Mouse (Mus musculus): Measurements from ENCODE around the gene Ear1. TPM values are rescaled to one million over a fixed set of nuclear protein-coding genes. Genes with fewer than 3 reads are reported as not detected.
"Not testable (repeated sequence)": the region's sequence is repeated elsewhere in the genome, so short reads cannot be mapped to it uniquely, and the experiment has no call there.

Ear1 gene
- polyA plus RNA-seq, 1 experiment from 2014 or later, result 0.41 TPM

DNA sequence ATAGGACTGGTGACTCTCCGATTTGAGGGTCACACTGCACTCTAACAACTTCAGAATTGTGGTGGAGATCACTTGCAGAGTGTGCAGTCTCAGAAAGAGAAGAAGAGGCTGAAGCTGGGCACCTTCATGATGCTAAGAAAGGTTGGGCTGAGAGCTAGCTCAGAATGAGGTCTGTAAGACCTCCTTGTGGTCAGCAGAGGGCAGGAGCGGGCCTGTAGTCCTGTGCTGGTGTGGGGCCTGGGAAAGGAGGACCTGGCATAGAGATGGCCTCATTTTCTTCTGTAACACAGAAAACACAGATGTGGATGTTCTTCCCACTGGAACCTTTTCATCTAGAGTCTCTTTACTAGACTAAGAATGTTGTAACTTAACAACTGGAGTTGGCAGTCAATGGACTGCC lies 2.5 kb upstream of the Ear1 start:
- not testable (repeated sequence) for H3K27ac ChIP-seq (replicated peaks); ATAC-seq (ENCODE audit: low FRiP score, low TSS enrichment)

DNA sequence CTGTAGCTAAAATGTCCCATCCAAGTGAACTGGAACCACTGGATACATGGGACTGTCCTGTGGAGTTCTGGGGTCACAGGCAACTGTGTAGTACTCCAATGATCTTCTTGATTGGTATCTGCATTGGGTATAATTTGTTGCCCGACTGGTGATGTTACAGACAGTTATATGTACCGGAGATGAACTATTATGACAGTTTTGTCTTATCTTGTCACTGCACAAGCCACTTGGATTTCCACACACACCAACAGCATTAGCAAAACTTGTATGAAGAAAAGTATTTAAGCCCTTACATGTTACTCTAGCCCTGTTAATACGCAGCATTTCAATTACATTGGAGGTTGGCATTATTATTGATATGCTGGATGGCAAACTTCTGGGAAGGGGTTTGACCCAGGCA lies 455 bp downstream of the Ear1 start:
- H3K27ac ChIP-seq (replicated peaks); H3K4me1 ChIP-seq (replicated peaks; ENCODE audit: control insufficient read depth, insufficient read depth); H3K9ac ChIP-seq (ENCODE audit: low read length); H3K4me2 ChIP-seq (replicated peaks; ENCODE audit: low read depth); DNase-seq (ENCODE audit: low spot score); H3K27me3 ChIP-seq (ENCODE audit: control insufficient read depth, insufficient read depth, low read length); H3K36me3 ChIP-seq (ENCODE audit: control insufficient read depth, insufficient read depth, low read length); H3K4me3 ChIP-seq (ENCODE audit: low read depth, low read length); H3K9me3 ChIP-seq (ENCODE audit: control insufficient read depth, low read length); ATAC-seq (ENCODE audit: low FRiP score, low TSS enrichment): not testable (repeated sequence)
- 85% methylated on average over 3 of the region's 3 CpGs for WGBS

More for the DNA sequence above, 2.5 kb upstream of the Ear1 start:
- not testable (repeated sequence) for H3K4me1 ChIP-seq (replicated peaks; ENCODE audit: control insufficient read depth, insufficient read depth); H3K36me3 ChIP-seq (ENCODE audit: control insufficient read depth, insufficient read depth, low read length); H3K4me2 ChIP-seq (replicated peaks; ENCODE audit: low read depth); H3K27me3 ChIP-seq (ENCODE audit: control insufficient read depth, insufficient read depth, low read length); H3K4me3 ChIP-seq (ENCODE audit: low read depth, low read length); DNase-seq (ENCODE audit: low spot score); H3K9me3 ChIP-seq (ENCODE audit: control insufficient read depth, low read length); H3K9ac ChIP-seq (ENCODE audit: low read length)
- 73% methylated on average over 1 of the region's 2 CpGs for WGBS

DNA sequence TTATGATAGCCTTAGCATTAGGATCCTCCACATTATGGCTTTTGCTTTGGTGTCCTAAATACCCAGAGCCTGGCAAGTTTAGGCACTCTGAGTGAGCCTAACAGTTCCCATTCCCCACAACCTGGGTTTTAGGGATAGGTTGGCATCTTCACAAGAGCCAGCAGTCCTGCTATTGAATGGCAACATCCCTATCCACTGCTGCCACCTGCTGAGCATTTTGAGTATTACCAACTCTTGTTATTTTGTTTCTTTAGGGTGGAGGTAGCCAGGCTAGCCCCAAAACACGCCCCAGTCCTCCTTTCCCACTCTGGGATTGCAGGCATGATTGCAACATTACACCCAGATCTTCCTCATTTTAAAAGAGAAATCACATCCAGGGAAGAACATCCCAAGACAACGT lies 14.8 kb downstream of the Ear1 start:
- WGBS, result 19% methylated on average over 2 of the region's 2 CpGs
- TF ChIP-seq CTCF (IDR thresholded peaks at IDR 0.05; ENCODE audit: low read depth), result peak; percentile 73
- not testable (repeated sequence) for H3K4me3 ChIP-seq (ENCODE audit: low read depth, low read length); H3K9ac ChIP-seq (ENCODE audit: low read length); H3K4me1 ChIP-seq (replicated peaks; ENCODE audit: control insufficient read depth, insufficient read depth); H3K36me3 ChIP-seq (ENCODE audit: control insufficient read depth, insufficient read depth, low read length); H3K27ac ChIP-seq (replicated peaks); H3K27me3 ChIP-seq (ENCODE audit: control insufficient read depth, insufficient read depth, low read length); H3K9me3 ChIP-seq (ENCODE audit: control insufficient read depth, low read length); H3K4me2 ChIP-seq (replicated peaks; ENCODE audit: low read depth); ATAC-seq (ENCODE audit: low FRiP score, low TSS enrichment)
- DNase-seq (ENCODE audit: low spot score), result peak; percentile 14

DNA sequence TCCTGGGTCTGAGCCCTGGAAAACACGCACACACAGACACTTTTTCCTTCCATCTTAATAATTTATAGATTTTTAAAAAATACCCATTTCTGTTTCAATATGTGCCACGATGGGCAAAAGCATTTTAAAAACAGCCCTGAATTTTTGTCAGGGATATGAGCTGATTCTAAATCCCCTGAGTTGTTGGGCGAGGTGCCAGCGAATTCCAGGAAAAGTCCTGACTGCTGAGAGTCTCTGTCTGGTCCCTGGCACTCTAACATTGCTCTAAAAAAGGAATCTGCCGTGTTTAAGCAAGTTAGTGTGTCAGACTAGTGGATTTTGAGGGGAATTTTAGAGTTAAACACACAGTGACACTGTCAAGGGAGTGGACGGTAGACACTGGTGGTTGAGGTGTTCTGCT lies 15.9 kb downstream of the Ear1 start:
- not testable (repeated sequence) for H3K4me2 ChIP-seq (replicated peaks; ENCODE audit: low read depth); H3K4me3 ChIP-seq (ENCODE audit: low read depth, low read length); H3K9ac ChIP-seq (ENCODE audit: low read length); H3K4me1 ChIP-seq (replicated peaks; ENCODE audit: control insufficient read depth, insufficient read depth); DNase-seq (ENCODE audit: low spot score); H3K27me3 ChIP-seq (ENCODE audit: control insufficient read depth, insufficient read depth, low read length); H3K9me3 ChIP-seq (ENCODE audit: control insufficient read depth, low read length); ATAC-seq (ENCODE audit: low FRiP score, low TSS enrichment); H3K27ac ChIP-seq (replicated peaks); H3K36me3 ChIP-seq (ENCODE audit: control insufficient read depth, insufficient read depth, low read length)
- 35% methylated on average over 4 of the region's 6 CpGs for WGBS

DNA sequence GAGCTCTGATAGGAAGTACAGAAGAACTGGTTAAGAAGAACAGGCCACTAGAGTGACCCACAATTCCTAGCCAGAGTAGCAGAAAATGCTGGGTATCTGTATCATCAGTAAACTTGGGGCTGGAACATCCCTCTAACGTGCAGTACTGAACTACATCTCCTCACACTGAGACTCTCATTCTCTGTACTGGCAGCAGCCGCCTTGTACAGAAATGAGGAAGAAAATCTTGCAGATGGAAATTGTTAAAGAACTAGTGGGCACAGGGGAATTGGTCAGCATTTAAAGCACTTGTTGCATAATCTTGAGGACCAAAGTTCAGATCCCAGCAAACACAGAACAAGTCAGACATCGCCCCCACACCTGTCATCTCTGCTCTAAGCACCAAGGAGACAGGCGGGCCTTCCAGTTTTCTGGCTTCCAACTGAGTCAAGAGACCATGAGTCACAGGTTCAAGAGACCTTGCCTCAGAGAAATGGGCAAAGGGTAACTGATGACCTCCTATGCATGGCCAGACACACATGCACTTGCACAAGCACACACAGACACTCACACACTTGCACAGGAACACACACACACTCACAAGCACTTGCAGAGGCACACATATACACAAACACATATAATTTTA lies 31.3 kb downstream of the Ear1 start:
- not testable (repeated sequence) for H3K36me3 ChIP-seq (ENCODE audit: control insufficient read depth, insufficient read depth, low read length)
- 68% methylated on average over 4 of the region's 4 CpGs for WGBS

DNA sequence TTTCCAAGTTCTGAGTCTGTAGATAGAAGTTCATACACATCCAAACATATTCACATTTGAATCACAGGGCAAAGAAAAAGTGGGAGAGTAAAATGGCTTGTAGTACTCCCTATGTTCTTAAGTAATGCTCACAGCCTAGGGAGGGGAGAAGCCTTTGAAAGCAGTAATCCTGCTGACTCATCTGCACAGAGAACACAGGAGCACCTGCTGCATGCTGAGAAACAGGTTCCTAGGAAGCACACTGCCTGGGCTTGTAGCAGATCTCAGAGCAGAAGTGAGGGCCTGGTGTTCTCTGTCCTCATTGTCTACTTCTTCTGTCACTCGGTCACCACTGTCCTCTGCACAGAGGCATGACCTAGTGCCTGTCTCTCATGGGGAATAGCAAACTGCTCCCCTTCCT lies 34.3 kb downstream of the Ear1 start:
- H3K4me3 ChIP-seq (ENCODE audit: low read depth, low read length); DNase-seq (ENCODE audit: low spot score); H3K27me3 ChIP-seq (ENCODE audit: control insufficient read depth, insufficient read depth, low read length); H3K9me3 ChIP-seq (ENCODE audit: control insufficient read depth, low read length); H3K27ac ChIP-seq (replicated peaks); H3K4me2 ChIP-seq (replicated peaks; ENCODE audit: low read depth); H3K9ac ChIP-seq (ENCODE audit: low read length); H3K4me1 ChIP-seq (replicated peaks; ENCODE audit: control insufficient read depth, insufficient read depth); H3K36me3 ChIP-seq (ENCODE audit: control insufficient read depth, insufficient read depth, low read length): not testable (repeated sequence)
- no CpG with 5 or more reads among the region's 1 CpGs for WGBS
- peak; percentile 69; the same call in 1 of the 2 replicates for ATAC-seq (ENCODE audit: low FRiP score, low TSS enrichment)

More for the DNA sequence above, 31.3 kb downstream of the Ear1 start:
- not testable (repeated sequence) for DNase-seq (ENCODE audit: low spot score); ATAC-seq (ENCODE audit: low FRiP score, low TSS enrichment); H3K4me1 ChIP-seq (replicated peaks; ENCODE audit: control insufficient read depth, insufficient read depth); H3K9ac ChIP-seq (ENCODE audit: low read length); H3K4me2 ChIP-seq (replicated peaks; ENCODE audit: low read depth); H3K27me3 ChIP-seq (ENCODE audit: control insufficient read depth, insufficient read depth, low read length); H3K4me3 ChIP-seq (ENCODE audit: low read depth, low read length); H3K27ac ChIP-seq (replicated peaks); H3K9me3 ChIP-seq (ENCODE audit: control insufficient read depth, low read length)

DNA sequence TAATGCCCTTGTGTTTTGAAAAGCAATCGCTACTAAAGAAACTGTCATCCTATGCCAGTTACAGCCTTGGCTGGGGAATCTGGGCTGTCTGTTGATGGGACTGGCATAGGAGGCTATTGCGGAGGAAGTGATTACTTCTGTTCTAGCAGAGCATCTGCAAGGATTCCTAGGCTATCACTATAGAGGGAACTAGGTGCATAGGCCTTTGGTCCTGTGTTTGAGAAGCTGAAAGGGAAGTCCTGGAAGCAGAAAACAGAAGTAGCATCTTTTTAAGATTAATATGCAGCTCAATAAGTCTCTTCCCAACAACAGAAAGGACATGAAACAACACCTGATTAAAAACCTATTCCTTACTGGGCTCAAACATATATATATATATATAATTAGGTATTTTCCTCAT lies 40.0 kb downstream of the Ear1 start:
- H3K4me2 ChIP-seq (replicated peaks; ENCODE audit: low read depth); H3K4me3 ChIP-seq (ENCODE audit: low read depth, low read length); H3K27me3 ChIP-seq (ENCODE audit: control insufficient read depth, insufficient read depth, low read length); H3K27ac ChIP-seq (replicated peaks); ATAC-seq (ENCODE audit: low FRiP score, low TSS enrichment); H3K9ac ChIP-seq (ENCODE audit: low read length); DNase-seq (ENCODE audit: low spot score); H3K36me3 ChIP-seq (ENCODE audit: control insufficient read depth, insufficient read depth, low read length); H3K4me1 ChIP-seq (replicated peaks; ENCODE audit: control insufficient read depth, insufficient read depth); H3K9me3 ChIP-seq (ENCODE audit: control insufficient read depth, low read length): not testable (repeated sequence)
- 81% methylated on average over 2 of the region's 2 CpGs for WGBS

DNA sequence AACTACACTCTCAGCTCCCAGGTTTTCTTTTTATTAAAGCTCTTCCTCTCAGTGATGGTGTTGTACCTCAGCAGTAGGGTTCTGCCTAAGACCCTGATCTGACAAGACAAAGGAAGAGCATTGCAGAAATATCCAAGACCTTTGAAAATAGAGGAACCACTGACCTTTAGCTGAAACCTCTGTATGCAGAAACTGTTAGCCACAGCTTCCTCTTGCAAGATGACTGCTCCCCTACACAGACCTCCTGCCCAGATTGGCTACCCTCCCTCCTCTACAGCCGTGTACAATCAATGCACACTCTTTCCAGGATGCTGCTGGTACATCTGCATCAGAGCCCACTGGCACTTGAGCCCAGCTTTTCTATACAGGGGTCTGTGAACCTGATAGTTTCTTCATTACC lies 44.9 kb downstream of the Ear1 start:
- not testable (repeated sequence) for H3K4me1 ChIP-seq (replicated peaks; ENCODE audit: control insufficient read depth, insufficient read depth); H3K9me3 ChIP-seq (ENCODE audit: control insufficient read depth, low read length); DNase-seq (ENCODE audit: low spot score); H3K9ac ChIP-seq (ENCODE audit: low read length); ATAC-seq (ENCODE audit: low FRiP score, low TSS enrichment); H3K36me3 ChIP-seq (ENCODE audit: control insufficient read depth, insufficient read depth, low read length); H3K27me3 ChIP-seq (ENCODE audit: control insufficient read depth, insufficient read depth, low read length); H3K4me3 ChIP-seq (ENCODE audit: low read depth, low read length); H3K4me2 ChIP-seq (replicated peaks; ENCODE audit: low read depth); H3K27ac ChIP-seq (replicated peaks)
- WGBS, result 74% methylated on average over 1 of the region's 1 CpGs

DNA sequence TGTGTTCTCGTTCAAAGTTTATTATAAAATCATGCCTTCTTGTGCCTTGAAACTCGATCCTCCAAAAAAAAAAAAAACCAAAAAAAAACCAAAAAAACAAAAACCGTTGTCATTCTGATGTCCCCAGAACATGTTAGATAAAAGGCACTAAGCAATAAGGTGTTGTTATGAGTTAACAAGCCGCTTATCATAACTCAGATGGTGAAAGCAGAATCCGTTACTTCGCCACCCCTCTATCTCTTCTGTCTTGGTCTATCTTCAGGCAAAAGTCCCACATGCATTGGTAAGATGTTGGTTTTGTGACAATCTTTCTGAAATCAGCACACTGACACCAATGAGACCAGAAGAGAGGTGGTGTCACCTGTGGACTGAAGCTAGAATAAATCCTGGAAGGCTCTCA lies 51.1 kb downstream of the Ear1 start:
- H3K4me3 ChIP-seq (ENCODE audit: low read depth, low read length); H3K9me3 ChIP-seq (ENCODE audit: control insufficient read depth, low read length); H3K27ac ChIP-seq (replicated peaks); DNase-seq (ENCODE audit: low spot score); ATAC-seq (ENCODE audit: low FRiP score, low TSS enrichment); H3K36me3 ChIP-seq (ENCODE audit: control insufficient read depth, insufficient read depth, low read length); H3K4me1 ChIP-seq (replicated peaks; ENCODE audit: control insufficient read depth, insufficient read depth); H3K9ac ChIP-seq (ENCODE audit: low read length); H3K4me2 ChIP-seq (replicated peaks; ENCODE audit: low read depth); H3K27me3 ChIP-seq (ENCODE audit: control insufficient read depth, insufficient read depth, low read length): not testable (repeated sequence)
- WGBS, result 79% methylated on average over 6 of the region's 6 CpGs

Measured in stomach, postnatal 0 days (tissue).